Mouse (Mus musculus) erythroblast, embryonic 14.5 days (primary cell): ENCODE measurements around the gene Ankrd23.

Experiments
- GATA1 ChIP-seq: IDR thresholded peaks from 2 replicates; pipeline ENCODE4 v1.6.1; 2012; ENCODE audit warnings: low read length, inconsistent platforms, mixed read lengths
- TAL1 ChIP-seq: IDR thresholded peaks from 3 replicates; pipeline ENCODE4 v1.6.1; 2012; ENCODE audit warnings: low read length, inconsistent platforms, mixed read lengths

DNA sequence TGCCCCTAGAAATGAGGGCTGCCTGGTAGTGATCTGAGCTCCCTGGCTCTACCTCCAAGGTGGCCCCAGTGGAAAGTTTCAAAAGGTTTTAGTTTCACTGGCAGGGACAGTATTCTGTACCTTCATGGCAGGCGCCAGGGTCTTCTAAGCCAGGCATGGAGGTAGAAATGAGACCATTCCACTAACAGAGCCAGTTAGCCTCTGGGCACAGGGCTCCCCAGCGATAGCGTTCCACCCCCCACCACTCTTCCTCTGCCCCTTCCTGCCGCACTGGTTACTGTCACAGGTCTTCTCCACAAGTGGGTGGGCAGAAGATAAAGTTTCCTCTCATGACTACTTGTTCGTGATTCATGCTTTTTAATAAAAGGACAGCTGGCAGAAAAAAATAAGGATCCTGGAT, 23.2 kb upstream of the Ankrd23 start:
- no peak for TF ChIP-seq GATA1
- TF ChIP-seq TAL1, result no peak
